Mouse (Mus musculus) heart, postnatal 10 days (tissue): Measurements from ENCODE around the gene Rbm18. TPM values are rescaled to one million over a fixed set of nuclear protein-coding genes. Genes with fewer than 3 reads are reported as not detected.
"Not testable (repeated sequence)": the region's sequence is repeated elsewhere in the genome, so short reads cannot be mapped to it uniquely, and the experiment has no call there.

Source experiments
- DNase-seq, 2 experiments: peaks; one replicate each; pipeline ENCODE4 v3.0.0; 2021
- intact Hi-C: fragments of 180-260 bp; cut with DNase I; formaldehyde crosslinking; loops from one replicate; pipeline ENCODE4 v1.15.1; 2025
- total RNA-seq, 2 experiments: library from RNA; stranded (reverse); gene quantifications; 2 replicates each; pipeline ENCODE4 v1.2.3; 2021

The Rbm18 gene
- total RNA-seq, result 10 to 100 TPM; 41.7 TPM

DNA sequence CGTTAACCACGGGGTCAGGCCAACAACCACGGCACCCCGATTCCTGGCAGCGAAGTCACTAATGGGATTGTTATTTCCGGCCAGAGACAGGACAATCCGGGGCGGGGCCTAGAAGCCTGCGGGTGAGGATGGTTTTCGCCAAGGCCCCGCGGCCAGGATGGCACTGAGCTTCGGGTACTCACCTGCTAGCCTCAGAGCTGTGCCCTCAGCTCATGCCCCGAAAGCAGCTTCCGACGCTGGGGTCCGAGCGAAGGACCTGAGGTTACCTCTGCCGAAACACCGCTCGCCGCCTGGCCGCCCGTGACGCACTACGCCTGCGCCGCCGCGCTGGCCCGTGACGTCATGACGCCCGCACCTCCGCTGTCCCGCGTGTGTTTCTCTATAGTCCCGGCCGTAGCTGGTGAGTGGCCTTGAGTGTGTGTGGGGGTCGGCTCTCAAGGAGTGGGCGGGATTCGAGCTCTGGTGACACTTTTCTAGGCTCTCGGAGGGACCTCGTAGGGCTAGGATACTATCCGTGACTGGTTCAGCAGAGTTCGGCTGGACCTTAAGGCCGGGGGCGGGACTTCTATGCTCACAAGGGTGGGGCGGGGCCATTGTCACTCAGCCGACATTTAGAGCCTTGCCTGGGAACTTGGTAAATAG is at the start of gene Rbm18, which contains the start of gene Mrrf:
TSS of gene Rbm18 (minus strand) at position 474 of the 642 bp plus-strand sequence.
TSS of gene Mrrf (plus strand) at position 90 of the 642 bp plus-strand sequence.
- intact Hi-C loops, result loop anchor here (5.0 kb wide), 1 partner anchor 76 kb away; no protein-coding TSS in a partner anchor

DNA sequence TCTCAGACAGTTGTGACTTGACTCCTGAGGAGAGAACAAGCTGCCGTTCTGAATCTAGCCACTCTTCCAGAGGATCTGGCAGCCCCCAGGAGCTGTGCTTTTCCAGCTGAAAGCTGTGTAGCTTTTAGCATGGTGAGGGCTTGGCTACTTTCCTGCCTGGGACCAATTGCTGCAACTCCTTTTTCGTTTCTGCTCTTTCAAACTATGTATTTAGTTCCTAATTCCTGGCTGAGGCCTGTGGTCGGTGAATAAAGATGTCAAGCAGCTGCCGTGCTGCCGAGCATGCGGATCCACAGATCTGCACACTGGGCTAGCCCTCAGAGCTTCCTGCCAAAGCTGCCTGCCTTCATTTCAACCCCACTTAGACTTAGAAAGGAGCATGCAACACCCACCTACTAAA is 48.3 kb upstream of the Rbm18 start:
- intact Hi-C loops, result no loop called here

More for the DNA sequence above, at the start of gene Rbm18, which contains the start of gene Mrrf:
- peak; percentile 95 to 96 for DNase-seq

DNA sequence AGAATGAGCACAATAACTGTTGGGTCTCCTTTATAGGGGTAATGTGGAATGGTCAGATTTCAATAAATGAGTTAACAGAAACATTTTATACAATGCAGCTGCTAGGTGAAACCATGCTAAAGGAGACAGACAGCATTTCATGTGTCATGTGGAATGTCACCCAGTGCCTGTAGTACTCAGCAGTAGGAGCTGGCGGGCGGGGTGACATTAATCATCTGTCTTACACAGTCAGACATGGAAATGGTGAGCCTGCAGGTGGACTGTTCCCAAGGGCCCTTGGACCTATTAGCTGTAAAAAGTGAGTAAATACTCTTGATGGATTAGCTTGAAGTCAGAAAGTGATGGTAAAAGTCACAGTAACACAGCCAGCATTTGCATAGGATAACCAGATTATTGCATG is 47.6 kb upstream of the Rbm18 start:
- no peak for DNase-seq
- intact Hi-C loops, result no loop called here

More for the DNA sequence above, 48.3 kb upstream of the Rbm18 start:
- DNase-seq, result no peak

DNA sequence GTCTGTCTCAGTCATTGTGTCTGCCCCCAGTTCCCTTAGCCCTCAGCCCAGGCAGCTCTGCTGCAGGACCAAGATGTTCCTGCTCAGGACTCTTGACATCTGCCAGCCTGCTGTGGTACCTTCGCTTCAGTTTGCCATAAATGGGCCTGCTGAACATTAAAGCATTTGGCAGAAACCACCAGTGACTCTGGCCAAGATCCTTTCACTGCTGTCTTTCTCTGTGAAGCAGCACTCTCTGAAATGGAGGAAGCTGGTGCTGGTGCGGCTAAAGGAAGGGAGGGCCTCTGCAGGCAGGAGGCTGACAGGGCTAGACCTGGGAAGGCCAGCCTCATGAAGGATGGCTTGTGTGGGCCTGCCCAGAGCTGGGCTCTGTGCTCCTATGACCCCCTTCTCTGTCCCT is 46.7 kb upstream of the Rbm18 start:
- DNase-seq, result peak; percentile 53 to 78
- intact Hi-C loops, result no loop called here

DNA sequence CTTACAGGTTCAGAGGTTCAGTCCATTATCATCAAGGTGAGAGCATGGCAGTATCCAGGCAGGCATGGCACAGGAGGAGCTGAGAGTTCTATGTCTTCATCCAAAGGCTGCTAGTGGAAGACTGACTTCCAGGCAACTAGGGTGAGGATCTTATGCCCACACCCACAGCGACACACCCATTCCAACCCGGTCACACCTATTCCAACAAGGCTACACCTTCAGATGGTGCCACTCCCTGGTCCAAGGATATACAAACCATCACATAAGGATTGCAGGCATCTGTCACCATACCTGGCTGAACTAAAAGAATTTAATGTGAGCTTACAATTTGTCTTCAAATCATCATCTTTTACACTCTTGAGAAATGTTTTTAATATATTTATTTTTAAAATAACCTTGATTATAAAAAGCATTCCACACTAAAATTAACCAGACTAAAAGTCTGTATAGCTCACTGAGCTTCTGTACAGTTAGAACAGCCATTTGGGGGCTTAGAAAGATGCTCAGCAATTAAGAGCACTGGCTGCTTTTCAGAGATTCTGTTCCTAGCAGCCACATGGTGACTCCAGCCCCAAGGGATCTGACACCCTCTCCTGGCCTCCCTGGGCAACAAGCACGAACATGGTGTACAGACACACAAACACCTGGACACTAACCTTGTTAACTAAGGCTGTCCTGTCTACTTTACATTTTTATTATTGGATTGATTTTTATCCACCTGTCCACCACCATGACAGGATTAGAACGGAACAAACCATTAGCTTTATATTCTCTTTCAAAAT is 45.2 kb upstream of the Rbm18 start:
- DNase-seq, intact Hi-C loops: not testable (repeated sequence)

DNA sequence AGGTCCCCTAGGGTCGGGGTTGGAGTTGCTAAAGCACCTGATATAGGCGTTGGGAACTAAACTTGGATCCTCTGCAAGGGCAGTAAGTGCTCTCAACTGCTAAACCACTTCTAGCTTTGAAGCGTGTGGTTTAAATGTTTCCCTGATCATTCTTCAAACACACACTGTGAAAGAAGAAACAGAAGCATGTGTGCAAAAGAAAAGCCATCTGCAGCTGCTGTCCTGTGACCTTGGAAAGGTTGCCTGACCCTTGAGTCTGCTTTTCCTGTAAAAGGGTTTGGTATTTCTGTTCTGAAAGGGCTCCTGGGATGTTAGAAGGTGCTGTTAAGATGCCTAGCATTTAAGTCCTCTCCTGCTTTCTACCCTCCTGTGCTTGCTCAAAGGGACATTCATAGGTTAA is 42.9 kb upstream of the Rbm18 start:
- no peak for DNase-seq
- intact Hi-C loops, result no loop called here

DNA sequence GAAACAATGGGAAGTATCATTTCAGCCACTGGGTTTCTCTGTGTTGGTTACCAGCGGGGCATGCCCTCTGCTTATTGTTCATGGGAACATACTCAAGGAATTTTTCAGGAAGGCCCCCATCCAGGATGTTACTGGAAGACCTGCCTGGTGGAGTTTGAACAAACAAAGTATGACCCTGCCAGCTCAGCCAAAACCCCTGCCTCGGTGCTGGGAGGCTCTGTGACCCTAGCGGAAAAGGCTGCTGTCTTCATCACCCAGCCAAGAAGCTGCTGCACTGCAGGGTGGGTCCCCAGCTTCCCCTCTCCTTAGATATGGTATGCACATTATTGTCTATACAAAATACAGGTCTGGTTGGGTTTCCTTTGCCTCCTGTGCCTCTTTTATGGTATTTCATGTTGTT is 36.0 kb upstream of the Rbm18 start:
- DNase-seq, result no peak
- intact Hi-C loops, result no loop called here

DNA sequence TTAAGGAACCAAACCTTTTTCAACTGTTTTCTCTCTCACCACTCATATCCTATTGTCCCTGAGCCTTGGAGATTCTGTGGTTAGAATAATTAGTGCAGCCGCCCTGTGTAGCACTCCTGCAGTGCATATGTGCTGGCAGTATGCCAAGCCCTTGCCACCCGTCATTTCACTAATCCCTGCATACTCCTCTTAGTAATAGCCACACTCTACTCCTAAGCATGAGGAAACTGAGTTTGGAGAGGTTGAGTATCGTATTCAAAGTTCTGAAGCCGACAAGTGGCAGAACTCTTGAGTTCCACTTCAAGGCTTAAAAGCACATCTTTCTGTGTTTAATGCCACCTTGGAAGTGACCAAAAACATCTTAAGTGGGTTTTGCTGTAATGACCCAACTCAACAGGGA is 35.6 kb upstream of the Rbm18 start:
- intact Hi-C loops, result no loop called here
- DNase-seq, result no peak

DNA sequence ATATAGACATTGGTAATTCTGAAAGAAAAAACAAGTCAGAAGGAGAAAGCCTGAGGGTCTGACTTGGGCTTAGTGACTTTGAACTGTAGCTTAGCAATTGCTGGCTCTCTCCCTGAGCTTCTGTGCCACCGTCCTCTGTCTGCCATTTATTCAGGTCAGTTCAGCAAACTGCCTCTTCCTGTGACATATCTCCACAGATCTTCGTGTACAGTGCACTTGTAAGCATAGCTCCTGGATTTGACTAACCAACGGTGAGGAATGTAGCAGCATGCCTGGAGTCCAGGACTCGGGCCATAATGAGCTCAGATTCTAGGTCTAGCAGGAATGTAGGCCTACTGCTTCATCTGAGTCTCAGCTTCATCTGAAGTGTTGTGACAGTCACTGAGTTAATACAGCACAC is 32.6 kb upstream of the Rbm18 start:
- DNase-seq, result no peak
- intact Hi-C loops, result no loop called here

DNA sequence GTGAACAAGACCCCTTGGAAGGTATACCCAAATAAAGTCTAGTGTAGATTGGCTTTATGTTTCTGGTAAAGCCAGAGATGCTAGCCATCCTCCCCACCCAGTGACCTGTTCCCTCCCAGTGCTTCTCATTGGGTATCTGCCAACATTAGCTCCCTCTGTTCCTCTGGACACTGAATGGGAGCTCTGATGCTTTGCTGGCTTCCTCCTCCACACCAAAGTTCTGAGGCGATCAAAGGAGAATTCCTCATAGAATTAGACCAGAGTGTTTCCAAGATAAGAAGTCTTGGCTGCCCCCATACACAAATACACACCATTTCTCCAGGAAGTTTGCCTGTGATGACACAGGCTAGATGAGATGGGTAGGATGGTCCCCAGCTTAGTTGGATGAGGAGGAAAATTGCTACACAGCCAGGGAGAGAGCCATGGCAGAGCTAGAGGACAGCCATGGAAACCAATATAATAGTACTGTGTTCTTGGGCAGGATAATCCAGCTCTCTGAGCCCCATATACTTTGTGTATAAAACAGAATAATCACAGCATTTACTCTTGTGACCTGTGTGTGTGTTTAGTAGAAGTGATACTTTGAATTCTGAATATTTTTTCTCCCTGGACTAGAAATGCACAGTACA is 31.5 kb upstream of the Rbm18 start:
- intact Hi-C loops, result no loop called here
- DNase-seq, result no peak

DNA sequence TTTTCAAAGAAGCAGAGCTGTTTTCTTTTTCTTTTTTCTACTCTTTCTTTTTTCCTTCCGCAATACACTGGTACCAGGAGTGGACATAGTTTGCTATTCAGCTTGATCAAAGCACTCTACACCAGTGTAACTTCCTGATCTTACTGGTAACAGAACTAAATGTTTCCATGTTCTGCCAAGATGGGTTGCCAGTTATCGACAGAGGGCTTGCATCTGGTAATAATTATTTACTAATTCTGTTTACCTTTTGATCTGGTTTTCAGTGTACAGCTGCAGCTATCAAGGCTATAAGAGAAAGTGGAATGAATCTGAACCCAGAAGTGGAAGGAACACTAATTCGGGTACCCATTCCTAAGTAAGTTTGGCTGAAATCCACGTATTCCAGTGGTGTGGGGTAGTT is 22.8 kb upstream of the Rbm18 start:
- DNase-seq, result no peak
- intact Hi-C loops, result no loop called here

DNA sequence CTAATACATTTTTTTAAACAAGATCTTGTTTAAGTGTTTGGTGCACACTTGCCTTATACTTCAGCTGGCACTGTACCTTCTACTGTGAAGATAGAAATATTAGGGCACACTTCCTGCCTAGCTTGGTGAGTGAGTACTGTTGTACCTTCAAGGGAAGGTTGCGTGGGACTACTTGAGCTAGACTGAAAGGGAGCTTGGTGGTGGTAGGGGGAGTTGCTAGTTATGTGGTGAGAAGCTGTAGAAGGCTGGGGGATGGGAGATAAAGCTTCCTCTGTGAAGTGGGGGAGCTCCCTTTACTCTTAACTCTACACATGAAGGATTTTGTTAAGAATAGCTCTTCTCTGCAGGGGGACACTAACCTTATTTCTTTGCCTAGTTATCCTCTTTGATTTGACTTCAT is 20.9 kb upstream of the Rbm18 start:
- no peak for DNase-seq
- intact Hi-C loops, result no loop called here

DNA sequence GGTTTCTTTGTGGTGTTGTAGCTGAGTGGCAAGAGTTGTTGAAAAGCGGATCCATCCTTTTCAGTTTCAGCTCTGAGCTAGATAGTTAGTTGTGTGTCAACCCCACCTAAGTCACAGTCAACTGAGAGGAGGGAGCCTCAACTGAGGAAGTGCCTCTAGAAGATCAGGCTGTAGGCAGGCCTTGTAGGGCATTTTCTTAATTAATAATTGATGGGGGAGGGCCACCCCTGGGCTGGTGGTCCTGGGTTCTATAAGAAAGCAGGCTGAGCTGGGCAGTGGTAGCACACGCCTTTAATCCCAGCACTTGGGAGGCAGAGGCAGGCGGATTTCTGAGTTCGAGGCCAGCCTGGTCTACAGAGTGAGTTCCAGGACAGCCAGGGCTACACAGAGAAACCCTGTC is 15.8 kb upstream of the Rbm18 start:
- intact Hi-C loops, DNase-seq: not testable (repeated sequence)

DNA sequence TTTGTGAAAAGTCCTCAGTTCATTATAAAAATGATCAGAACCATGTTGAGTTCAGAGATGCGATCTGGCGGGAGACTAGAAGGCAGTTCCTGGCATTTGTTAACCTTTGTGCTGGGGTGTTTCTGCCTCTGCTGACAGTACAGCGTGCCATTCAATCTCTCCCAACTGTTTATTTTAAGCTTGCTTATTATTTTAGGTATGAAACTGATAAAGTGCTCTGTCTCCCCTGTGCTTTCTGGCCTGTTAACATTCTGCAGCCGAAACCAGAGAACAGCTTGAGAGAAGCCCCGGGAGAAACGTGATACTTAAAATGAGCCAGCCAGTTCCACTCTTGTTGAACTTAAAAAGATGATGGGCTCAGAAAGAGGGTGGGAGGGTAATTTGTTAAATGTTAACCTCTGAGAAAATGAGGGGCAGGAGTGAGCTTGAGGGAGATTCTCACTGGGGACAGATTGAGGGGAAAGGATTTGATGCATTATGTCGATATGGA is 12.3 kb upstream of the Rbm18 start:
- intact Hi-C loops, result no loop called here
- no peak for DNase-seq

DNA sequence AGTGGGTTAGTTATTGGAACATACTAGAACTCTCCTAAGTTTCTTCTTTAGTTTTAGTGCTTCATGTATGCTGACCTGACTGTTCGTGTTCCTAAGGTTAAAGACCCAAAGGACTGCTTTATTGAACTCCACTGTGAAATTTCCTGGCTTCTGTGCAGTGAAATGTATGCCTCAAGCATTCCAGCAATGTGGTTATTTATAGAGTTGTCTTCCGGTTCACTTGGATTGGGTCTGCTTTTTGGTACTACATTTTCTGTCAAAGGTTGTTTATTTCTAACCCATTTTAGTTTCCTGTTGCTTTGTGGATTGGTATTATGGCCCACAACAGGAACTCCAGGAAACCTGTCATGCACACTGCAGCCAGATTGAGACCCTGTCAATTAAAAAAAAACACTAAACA is 2.5 kb upstream of the Rbm18 start:
- DNase-seq, result peak in 1 of 2 experiments; percentile 21
- intact Hi-C loops, result loop anchor here (5.0 kb wide), 1 partner anchor 73 kb away; no protein-coding TSS in a partner anchor

DNA sequence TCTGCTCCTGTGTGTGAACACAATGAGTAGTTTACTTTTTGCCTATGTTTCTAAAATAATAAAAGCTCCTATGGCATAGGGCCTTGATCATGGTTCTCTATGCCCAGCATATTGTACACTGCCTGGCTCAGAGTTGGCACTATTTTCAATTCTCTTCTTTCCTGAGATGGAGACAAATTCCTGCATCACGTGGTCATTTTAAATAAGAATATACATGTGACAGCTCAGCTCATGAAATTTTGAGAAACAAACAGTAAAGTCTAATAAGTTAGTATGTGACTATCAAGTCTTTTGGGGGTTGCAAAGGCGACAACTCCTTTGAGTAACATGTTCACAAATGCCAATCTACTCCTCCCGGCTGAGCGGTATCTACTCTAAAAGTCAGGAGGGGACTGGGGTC is 686 bp downstream of the Rbm18 start:
- intact Hi-C loops, result loop anchor here (5.0 kb wide), 1 partner anchor 76 kb away; no protein-coding TSS in a partner anchor
- no peak for DNase-seq

DNA sequence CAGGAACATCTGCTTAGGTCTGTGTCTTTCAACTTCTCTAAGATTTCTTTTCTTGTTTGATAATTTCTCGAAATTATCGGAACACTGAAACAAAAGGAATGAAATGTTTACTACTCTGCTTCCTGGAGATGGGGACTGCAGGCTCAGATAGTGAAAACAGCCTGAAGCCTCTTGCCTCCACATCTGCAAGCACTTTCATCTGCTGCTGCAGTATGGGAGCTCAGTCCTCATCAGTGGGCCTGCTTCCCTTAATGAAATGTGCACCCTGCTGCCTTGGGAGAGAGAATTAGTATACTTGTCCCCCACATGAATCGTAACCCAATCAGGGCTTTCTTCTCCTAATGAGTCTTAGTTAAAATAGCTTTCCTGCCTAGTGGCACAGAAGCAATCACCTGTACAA is 7.5 kb downstream of the Rbm18 start:
- DNase-seq, result no peak
- intact Hi-C loops, result loop anchor here (5.0 kb wide), 1 partner anchor 92 kb away; no protein-coding TSS in a partner anchor

DNA sequence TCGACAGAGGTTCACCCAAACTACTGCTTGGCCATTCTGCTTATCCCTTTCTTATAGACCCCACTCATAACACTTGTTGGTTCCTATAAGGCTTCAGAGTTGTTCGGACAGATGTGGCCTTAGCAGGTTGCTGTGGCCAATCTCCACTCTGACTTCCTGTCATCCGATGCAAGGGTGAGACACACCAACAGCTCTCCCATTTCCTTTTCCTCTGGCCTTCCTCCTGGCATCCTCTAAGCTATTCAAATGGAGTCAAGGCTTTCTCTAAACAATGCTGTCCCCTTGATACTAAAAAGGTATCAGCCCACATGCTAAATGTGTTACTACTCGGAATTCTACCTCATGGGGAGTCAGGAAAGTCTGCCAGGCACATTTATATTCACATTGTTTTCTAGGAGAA is 8.6 kb downstream of the Rbm18 start:
- intact Hi-C loops, result loop anchor here (2.0 to 5.0 kb wide), 2 partner anchors 23 to 91 kb away; partner anchors contain the start of gene Lhx6

DNA sequence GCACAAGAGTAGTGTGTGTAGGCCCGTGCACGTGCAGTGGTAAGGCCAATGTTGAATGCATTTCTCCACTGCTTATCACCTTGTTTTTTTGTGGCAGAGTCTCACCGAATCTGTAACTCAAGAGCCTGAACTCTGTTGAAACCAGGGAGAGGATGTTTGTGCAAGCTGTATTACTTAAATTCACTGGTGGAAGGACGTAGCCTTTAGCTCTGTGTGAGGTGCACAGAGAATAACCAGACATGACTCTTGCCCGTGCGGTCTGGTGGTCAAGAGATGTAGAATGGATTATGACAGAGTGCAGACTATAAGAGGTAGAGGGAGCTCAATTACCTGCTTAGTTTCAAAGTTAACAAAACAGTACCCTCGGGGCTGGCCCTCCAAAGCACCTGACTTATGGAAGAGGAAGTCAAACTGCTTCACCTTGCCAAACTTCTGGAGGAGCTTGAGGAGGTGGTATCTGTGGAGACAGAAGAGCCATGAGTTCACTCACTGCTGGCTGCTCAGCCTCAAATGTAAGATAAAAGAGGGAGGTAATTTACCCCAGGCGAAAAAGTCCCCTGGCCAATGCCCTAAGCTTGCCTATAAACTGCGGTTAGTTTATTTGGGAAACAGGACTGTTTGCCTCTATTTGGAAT is 9.7 kb downstream of the Rbm18 start:
- intact Hi-C loops, result loop anchor here (2.0 to 5.0 kb wide), 2 partner anchors 22 to 90 kb away; partner anchors contain the start of gene Lhx6
- DNase-seq, result no peak

More for the DNA sequence above, 8.6 kb downstream of the Rbm18 start:
- no peak for DNase-seq

DNA sequence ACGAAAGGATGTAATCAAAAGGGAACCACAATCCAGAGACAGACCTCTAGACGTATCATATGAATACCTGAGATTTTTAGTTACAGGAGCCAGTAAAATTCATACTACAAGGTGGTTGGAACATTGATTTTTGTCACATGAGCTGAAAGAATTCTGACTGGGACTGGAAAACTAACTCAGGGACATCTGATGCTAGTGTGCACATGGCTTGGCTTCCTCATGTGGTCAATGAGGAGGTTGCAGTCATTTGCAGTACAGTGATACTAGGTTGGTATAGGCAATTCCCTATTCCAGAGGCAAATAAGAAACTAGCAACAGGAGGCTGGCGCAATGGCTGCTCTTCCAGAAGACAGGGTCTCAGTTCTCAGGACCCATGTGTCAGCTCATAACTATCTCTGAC is 23.9 kb downstream of the Rbm18 start:
- intact Hi-C loops, result no loop called here
- DNase-seq, result no peak

DNA sequence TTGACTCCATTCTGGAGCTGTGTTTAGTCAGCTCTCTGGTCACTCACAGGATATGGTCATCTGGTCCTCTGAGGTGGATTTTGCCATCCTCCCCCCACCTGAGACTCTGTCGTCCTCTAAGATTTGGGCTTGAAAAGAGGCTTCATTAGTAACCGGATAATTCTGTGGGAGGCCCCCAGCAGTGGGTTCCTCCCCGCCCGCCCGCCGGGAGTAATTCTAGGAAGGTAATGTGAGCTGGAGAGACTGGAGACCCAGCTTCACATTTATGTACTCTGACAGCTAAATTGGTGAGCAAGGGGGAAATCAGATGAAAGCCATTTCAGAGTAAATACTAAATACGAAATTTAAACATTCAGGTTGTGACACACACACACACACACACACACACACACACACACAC is 28.0 kb downstream of the Rbm18 start:
- intact Hi-C loops, result loop anchor here (10.0 kb wide), 1 partner anchor 166 kb away; no protein-coding TSS in a partner anchor
- DNase-seq, result no peak
